Mouse (Mus musculus): ENCODE results near the gene H6pd.

- TF ChIP-seq CTCF (IDR thresholded peaks at IDR 0.05; ENCODE audit: low read depth) = no peak
- no peak for TF ChIP-seq EP300 (optimal IDR thresholded peaks at IDR 0.05)
Observed at GRCm38 (mm10) chr4:150010054-150010730, 1.4 kb upstream of the H6pd start.
